Mouse (Mus musculus): Measurements from ENCODE around the gene Gm45062.

DNA sequence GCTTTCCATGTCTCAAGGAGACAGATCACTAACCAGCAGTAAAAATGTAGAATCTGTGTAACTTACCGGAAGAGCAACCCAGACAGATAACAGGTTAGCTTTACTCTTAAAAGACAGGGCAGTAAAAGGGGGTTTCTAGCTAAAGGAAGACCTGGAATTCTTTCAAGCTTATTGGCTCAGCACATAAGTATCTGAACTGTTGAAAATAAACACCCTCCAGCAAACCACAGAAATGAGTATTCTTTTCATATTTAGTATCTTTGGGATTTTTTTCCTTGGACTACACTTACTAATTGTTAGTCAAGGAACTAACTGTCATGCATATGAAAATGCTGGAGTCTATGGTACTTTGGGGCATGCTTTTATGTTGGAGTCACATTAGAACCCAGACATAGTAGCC lies 89.1 kb downstream of the Gm45062 start:
- TF ChIP-seq HCFC1 (IDR thresholded peaks at IDR 0.05; ENCODE audit: low read depth, low read length) (no peak), POLR2A (IDR thresholded peaks at IDR 0.05; ENCODE audit: control insufficient read depth in 1 of 2, insufficient read depth in 1 of 2, low read depth in 1 of 2, low read length in 2 of 2, poor library complexity in 1 of 2) (no peak), E2F4 (IDR thresholded peaks at IDR 0.05; ENCODE audit: borderline replicate concordance, low read depth, low read length) (no peak), CTCF (IDR thresholded peaks at IDR 0.05 in 2 of 3, conservative IDR thresholded peaks at IDR 0.05 in 1 of 3; ENCODE audit: control insufficient read depth in 1 of 3, insufficient read depth in 1 of 3, low read depth in 2 of 3, low read length in 3 of 3, poor library complexity in 1 of 3, severe bottlenecking in 1 of 3) (no peak)
